Mouse (Mus musculus) 3T3-L1 (cell line): ENCODE measurements at regions not wholly inside any gene's neighbourhood (a gene's known extent, or its start where the extent isn't known, plus 50 kb on each side); places are given as distances from the start of the nearest gene placed in this dataset.
A peak's percentile ranks its signal among the peaks of the same experiment; 100 is the strongest.

ENCODE experiments used
- DNase-seq: peaks from one replicate; pipeline ENCODE4 v3.0.0-alpha.2; 2015; ENCODE audit warnings: low read depth, low spot score

- DNase-seq: peak; percentile 68
Measured at GRCm38 (mm10) chr5:76413886-76414285, 50.3 kb upstream of the Nmu start.

- DNase-seq: peak; percentile 83
Measured at GRCm38 (mm10) chr5:76416256-76416655, 52.7 kb upstream of the Nmu start.

GRCm38 (mm10) chr5:76417137-76417536 is 53.5 kb upstream of the Nmu start:
- peak; percentile 64 for DNase-seq

GRCm38 (mm10) chr5:76418901-76419823 is 55.6 kb upstream of the Nmu start:
- peak; percentile 88 for DNase-seq

- DNase-seq: peak; percentile 74
Measured at GRCm38 (mm10) chr5:76419841-76420240, 56.3 kb upstream of the Nmu start.

- DNase-seq: no peak
Measured at GRCm38 (mm10) chr5:76420606-76421005, 57.0 kb upstream of the Nmu start.

- no peak for DNase-seq
Measured at GRCm38 (mm10) chr5:76423593-76423992, 60.0 kb upstream of the Nmu start.

GRCm38 (mm10) chr5:76425680-76426079 is 58.2 kb upstream of the Gm7271 start:
- no peak for DNase-seq

- DNase-seq: no peak
Measured at GRCm38 (mm10) chr5:76427581-76427980, 56.3 kb upstream of the Gm7271 start.

- no peak for DNase-seq
Measured at GRCm38 (mm10) chr5:76429441-76429840, 54.4 kb upstream of the Gm7271 start.

GRCm38 (mm10) chr5:76433623-76434022 is 50.2 kb upstream of the Gm7271 start:
- DNase-seq: no peak
